Mouse (Mus musculus) kidney, postnatal 0 days (tissue): ENCODE data around the gene Alppl2. TPM values are rescaled to one million over a fixed set of nuclear protein-coding genes. Genes with fewer than 3 reads are reported as not detected.

Experiments
- ATAC-seq: fragments of 200-750 bp; cut with Nextera tagmentation; replicated peaks from 2 replicates; pipeline ENCODE4 v1.8.0; 2017; ENCODE audit warnings: low read depth, moderate number of reproducible peaks, moderate TSS enrichment, moderate library complexity; ENCODE audit not compliant: low FRiP score
- DNase-seq: peaks from one replicate; pipeline ENCODE4 v3.0.0-alpha.2; 2016; ENCODE audit warnings: low spot score
- H3K27ac ChIP-seq: fragments of 300-500 bp; sonication (generic); 2 replicates; pipeline ENCODE4 v1.5.1; 2014; ENCODE audit warnings: mild to moderate bottlenecking
- H3K27me3 ChIP-seq: fragments of 300-500 bp; sonication (generic); 2 replicates; pipeline ENCODE4 v1.6.1; 2014; ENCODE audit warnings: low read length, mixed read lengths; ENCODE audit not compliant: insufficient read depth
- H3K36me3 ChIP-seq: fragments of 300-500 bp; sonication (generic); 2 replicates; pipeline ENCODE4 v1.6.1; 2014; ENCODE audit warnings: low read length, mixed read lengths; ENCODE audit not compliant: insufficient read depth
- H3K4me1 ChIP-seq: fragments of 300-500 bp; sonication (generic); replicated peaks from 2 replicates; pipeline ENCODE4 v1.6.1; 2014; ENCODE audit warnings: antibody characterized with exemption, low read length, mixed read lengths; ENCODE audit not compliant: insufficient read depth
- H3K4me2 ChIP-seq: fragments of 300-500 bp; sonication (generic); 2 replicates; pipeline ENCODE4 v1.6.1; 2014; ENCODE audit warnings: mild to moderate bottlenecking, low read length, moderate library complexity, mixed read lengths
- H3K4me3 ChIP-seq: fragments of 300-500 bp; sonication (generic); replicated peaks from 2 replicates; pipeline ENCODE4 v1.5.1; 2014; ENCODE audit warnings: low read depth, low read length
- H3K9ac ChIP-seq: fragments of 300-500 bp; sonication (generic); 2 replicates; pipeline ENCODE4 v1.6.1; 2014; ENCODE audit warnings: low read depth, low read length
- H3K9me3 ChIP-seq: fragments of 300-500 bp; sonication (generic); replicated peaks from 2 replicates; pipeline ENCODE4 v1.6.1; 2016; ENCODE audit warnings: low read length, inconsistent platforms, mixed read lengths
- CTCF ChIP-seq: IDR thresholded peaks from 2 replicates; pipeline ENCODE4 v1.5.1; 2016; ENCODE audit warnings: antibody characterized with exemption, low read depth, mild to moderate bottlenecking, moderate library complexity
- WGBS: fragments of 180-500 bp; shearing (Covaris S2); extraction: QIAGEN DNeasy Blood & Tissue Kit; methylation state at CpG from one replicate; pipeline ENCODE4 v1.1.7; 2014; 5-methylcytosine and 5-hydroxymethylcytosine counted together
- polyA plus RNA-seq: library from polyadenylated mRNA; unstranded; fragments of >200 nt; fragmentation: Nextera tagmentation; extraction: Ambion mirVana; gene quantifications from 2 replicates; pipeline ENCODE4 v1.2.1, GENCODE M21; 2015

Alppl2 gene
- polyA plus RNA-seq, 1 experiment from 2014 or later: not detected

GRCm38 (mm10) chr1:87038477-87039070, 51.2 kb downstream of the Alppl2 start:
- DNase-seq (no peak), ATAC-seq (no peak)
- WGBS: 83% methylated on average over 2 of the region's 2 CpGs
- Histone ChIP-seq H3K4me2 (no peak overlapping the region), H3K9ac (no peak overlapping the region), H3K36me3 (no peaks in the 10 kb centered on the region), H3K27ac (no peak overlapping the region), H3K9me3 (no peaks in the 10 kb centered on the region), H3K4me3 (no peak overlapping the region), H3K27me3 (no peaks in the 10 kb centered on the region), H3K4me1 (peaks cover 21% of the 10 kb centered on the region)
- no peak for TF ChIP-seq CTCF

Other genes with a start within 250 kb of the Alppl2 start
- not detected in 2 replicates for gene Alpi, start 11.7 kb upstream of the Alppl2 start, polyA plus RNA-seq
- gene Akp3, start 35.0 kb upstream of the Alppl2 start, polyA plus RNA-seq: not detected in 2 replicates
- gene Ecel1, start 66.6 kb upstream of the Alppl2 start, polyA plus RNA-seq: 0.05 and 0.11 TPM in 2 replicates
- gene Prss56, start 93.4 kb upstream of the Alppl2 start, polyA plus RNA-seq: 0.07 TPM in 1 of 2 replicates, not detected in the other
- gene Chrnd, start 100.7 kb upstream of the Alppl2 start, polyA plus RNA-seq: 0.17 and 0.20 TPM in 2 replicates
- not detected in 2 replicates for gene Chrng, start 114.7 kb upstream of the Alppl2 start, polyA plus RNA-seq
- gene Eif4e2, start 124.0 kb upstream of the Alppl2 start, polyA plus RNA-seq: 165 and 178 TPM in 2 replicates
- 40.4 and 42.5 TPM in 2 replicates for gene Efhd1, start 174.4 kb upstream of the Alppl2 start, polyA plus RNA-seq
- 44.1 and 50.6 TPM in 2 replicates for gene Gigyf2, start 237.1 kb upstream of the Alppl2 start, polyA plus RNA-seq